Mouse (Mus musculus): ENCODE measurements at regions not wholly inside any gene's neighbourhood (a gene's known extent, or its start where the extent isn't known, plus 50 kb on each side); places are given as distances from the start of the nearest gene placed in this dataset. TPM values are rescaled to one million over a fixed set of nuclear protein-coding genes. Genes with fewer than 3 reads are reported as not detected.

- no peak for DNase-seq
These were observed 59.0 kb upstream of the Ell2 start for GRCm38 (mm10) chr13:75647513-75647912.

DNA sequence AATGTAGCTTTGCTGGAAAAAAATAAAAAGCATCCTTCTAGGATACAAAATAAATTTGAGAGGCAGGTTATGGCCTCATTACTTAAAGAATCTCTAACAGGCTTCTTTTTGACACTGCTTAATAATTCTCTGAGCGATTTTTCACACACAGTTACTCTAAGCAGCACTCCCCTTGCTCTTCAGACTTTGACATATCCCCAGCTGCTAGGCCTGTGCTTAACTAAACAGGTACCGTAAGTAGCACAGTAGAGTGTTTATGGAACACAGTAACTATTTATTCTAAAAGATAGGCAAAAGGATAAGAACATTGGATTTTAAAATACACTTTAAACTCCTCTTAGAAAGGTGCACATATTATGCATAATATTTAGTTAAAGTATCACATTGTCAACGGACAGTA lies 54.6 kb upstream of the Ell2 start:
- DNase-seq: no peak

DNA sequence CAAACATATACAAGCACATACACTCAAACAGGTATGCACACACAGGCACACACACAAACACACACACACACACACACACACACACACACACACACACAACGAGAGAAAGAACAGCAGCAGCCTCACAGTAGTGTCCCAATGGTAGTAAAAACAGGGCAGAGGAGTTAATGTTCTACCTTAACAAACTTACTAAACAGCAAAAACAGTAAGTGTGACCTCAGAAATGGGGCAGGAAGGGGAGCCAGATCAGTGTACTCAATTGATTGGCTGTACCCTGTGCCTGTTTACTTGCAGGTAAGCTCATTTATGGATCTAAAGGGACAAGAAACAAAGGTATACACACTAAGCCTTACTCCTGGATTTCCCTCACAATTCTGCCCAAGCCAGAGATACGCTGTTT lies 53.6 kb upstream of the Ell2 start:
- DNase-seq: no peak

Small RNAs in the stretch of these regions (microRNA-seq; reads per million reads assigned to microRNA genes)
- gene Mir682: not detected
